Mouse (Mus musculus) heart, embryonic 14.5 days (tissue): Measurements from ENCODE around the gene Wdr95. TPM values are rescaled to one million over a fixed set of nuclear protein-coding genes. Genes with fewer than 3 reads are reported as not detected.

Source experiments
- ATAC-seq: fragments of 200-750 bp; cut with Nextera tagmentation; 2 replicates; pipeline ENCODE4 v1.8.0; 2017; ENCODE audit warnings: low read depth, moderate TSS enrichment; ENCODE audit not compliant: insufficient number of reproducible peaks, insufficient read depth, low FRiP score
- H3K27ac ChIP-seq, 2 experiments: fragments of 200-500 bp in 1 of 2; fragments of 300-500 bp in 1 of 2; sonication (generic) in 1 of 2; replicated peaks in 1 of 2; 2 replicates each; pipeline ENCODE4 v1.5.1; 2012 to 2014; ENCODE audit warnings: low read depth in 2 of 2, low read length in 2 of 2, control low read depth in 1 of 2, mild to moderate bottlenecking in 1 of 2, mixed read lengths in 1 of 2; ENCODE audit not compliant: control insufficient read depth in 1 of 2, insufficient read depth in 1 of 2
- H3K27me3 ChIP-seq: fragments of 300-500 bp; sonication (generic); 2 replicates; pipeline ENCODE4 v1.6.1; 2014; ENCODE audit warnings: mild to moderate bottlenecking, low read length, control low read depth; ENCODE audit not compliant: control insufficient read depth, insufficient read depth
- H3K36me3 ChIP-seq: fragments of 300-500 bp; sonication (generic); 2 replicates; pipeline ENCODE4 v1.6.1; 2014; ENCODE audit warnings: mild to moderate bottlenecking, control low read depth, low read length, mixed read lengths; ENCODE audit not compliant: control insufficient read depth, insufficient read depth
- H3K4me1 ChIP-seq, 2 experiments: fragments of 200-500 bp in 1 of 2; fragments of 300-500 bp in 1 of 2; sonication (generic) in 1 of 2; 2 replicates each; pipeline ENCODE4 v1.6.1; 2012 to 2014; ENCODE audit warnings: low read length in 2 of 2, control low read depth in 1 of 2, mixed read lengths in 1 of 2; ENCODE audit not compliant: control insufficient read depth in 2 of 2, insufficient read depth in 2 of 2
- H3K4me2 ChIP-seq: fragments of 300-500 bp; sonication (generic); 2 replicates; pipeline ENCODE4 v1.6.1; 2014; ENCODE audit warnings: mild to moderate bottlenecking, low read length
- H3K4me3 ChIP-seq, 2 experiments: fragments of 200-500 bp in 1 of 2; fragments of 300-500 bp in 1 of 2; sonication (generic) in 1 of 2; 2 replicates each; pipeline ENCODE4 v1.5.1; 2012 to 2014; ENCODE audit warnings: low read length in 2 of 2, mild to moderate bottlenecking in 2 of 2, control low read depth in 1 of 2, low read depth in 1 of 2, moderate library complexity in 1 of 2; ENCODE audit not compliant: control insufficient read depth in 1 of 2, insufficient read depth in 1 of 2
- H3K9ac ChIP-seq: fragments of 300-500 bp; sonication (generic); 2 replicates; pipeline ENCODE4 v1.6.1; 2014; ENCODE audit warnings: mild to moderate bottlenecking, low read length
- H3K9me3 ChIP-seq: fragments of 300-500 bp; sonication (generic); 2 replicates; pipeline ENCODE4 v1.6.1; 2016; ENCODE audit warnings: low read length, control low read depth; ENCODE audit not compliant: control insufficient read depth
- WGBS: fragments of 180-500 bp; shearing (Covaris S2); extraction: QIAGEN DNeasy Blood & Tissue Kit; methylation state at CpG from one replicate; pipeline ENCODE4 v1.1.7; 2014; 5-methylcytosine and 5-hydroxymethylcytosine counted together
- polyA plus RNA-seq: library from polyadenylated mRNA; unstranded; fragments of >200 nt; fragmentation: Nextera tagmentation; extraction: Ambion mirVana; gene quantifications from 2 replicates; pipeline ENCODE4 v1.2.1, GENCODE M21; 2014

Wdr95 gene
- polyA plus RNA-seq, 1 experiment from 2014 or later: not detected

- 78% methylated on average over 8 of the region's 8 CpGs for WGBS
These were observed 119.1 kb downstream of the Wdr95 start for GRCm38 (mm10) chr5:149647367-149648115.

GRCm38 (mm10) chr5:149648196-149648595 lies 119.7 kb downstream of the Wdr95 start:
- ATAC-seq: no peak
- Histone ChIP-seq H3K36me3 (no peaks in the 10 kb centered on the region), H3K4me2 (no peak overlapping the region), H3K9ac (no peak overlapping the region), H3K4me3 (no peak overlapping the region), H3K4me1 (peaks cover 12 to 13% of the 10 kb centered on the region in 2 experiments), H3K9me3 (no peaks in the 10 kb centered on the region), H3K27me3 (no peaks in the 10 kb centered on the region), H3K27ac (no peak overlapping the region)
- 29% methylated on average over 4 of the region's 4 CpGs for WGBS

More at GRCm38 (mm10) chr5:149647367-149648115, 119.1 kb downstream of the Wdr95 start:
- no peak overlapping the region for H3K4me3 ChIP-seq
- no peak overlapping the region for H3K27ac ChIP-seq
- peaks cover 12 to 13% of the 10 kb centered on the region in 2 experiments for H3K4me1 ChIP-seq
- no peaks in the 10 kb centered on the region for H3K9me3 ChIP-seq
- H3K36me3 ChIP-seq: no peaks in the 10 kb centered on the region
- H3K4me2 ChIP-seq: no peak overlapping the region
- H3K27me3 ChIP-seq: no peaks in the 10 kb centered on the region
- no peak for ATAC-seq
- no peak overlapping the region for H3K9ac ChIP-seq

GRCm38 (mm10) chr5:149648895-149649406 lies 120.5 kb downstream of the Wdr95 start:
- WGBS: 34% methylated on average over 6 of the region's 6 CpGs
- Histone ChIP-seq H3K27me3 (no peaks in the 10 kb centered on the region), H3K4me2 (no peak overlapping the region), H3K4me3 (no peak overlapping the region), H3K27ac (no peak overlapping the region), H3K9me3 (no peaks in the 10 kb centered on the region), H3K36me3 (no peaks in the 10 kb centered on the region), H3K9ac (no peak overlapping the region), H3K4me1 (peaks cover 12 to 13% of the 10 kb centered on the region in 2 experiments)
- no peak for ATAC-seq

GRCm38 (mm10) chr5:149649499-149650178 lies 121.2 kb downstream of the Wdr95 start:
- H3K36me3 ChIP-seq: no peaks in the 10 kb centered on the region
- ATAC-seq: no peak
- no peak overlapping the region for H3K4me2 ChIP-seq
- H3K27ac ChIP-seq: no peak overlapping the region
- no peaks in the 10 kb centered on the region for H3K27me3 ChIP-seq
- no peaks in the 10 kb centered on the region for H3K9me3 ChIP-seq
- H3K4me1 ChIP-seq: peaks cover 12 to 13% of the 10 kb centered on the region in 2 experiments
- 82% methylated on average over 14 of the region's 14 CpGs for WGBS
- no peak overlapping the region for H3K9ac ChIP-seq
- H3K4me3 ChIP-seq: no peak overlapping the region

- Histone ChIP-seq H3K27me3 (no peaks in the 10 kb centered on the region), H3K36me3 (no peaks in the 10 kb centered on the region), H3K4me1 (peaks cover 12 to 13% of the 10 kb centered on the region in 2 experiments), H3K9me3 (no peaks in the 10 kb centered on the region), H3K9ac (no peak overlapping the region), H3K27ac (no peak overlapping the region), H3K4me3 (no peak overlapping the region), H3K4me2 (no peak overlapping the region)
- WGBS: 48% methylated on average over 4 of the region's 4 CpGs
- no peak for ATAC-seq
These were observed 121.7 kb downstream of the Wdr95 start for GRCm38 (mm10) chr5:149650179-149650553.

- Histone ChIP-seq H3K9me3 (no peaks in the 10 kb centered on the region), H3K27ac (no peak overlapping the region), H3K27me3 (no peaks in the 10 kb centered on the region), H3K4me3 (no peak overlapping the region), H3K4me1 (no peaks in the 10 kb centered on the region), H3K9ac (no peak overlapping the region), H3K4me2 (no peak overlapping the region), H3K36me3 (no peaks in the 10 kb centered on the region)
- 85% methylated on average over 9 of the region's 9 CpGs for WGBS
- ATAC-seq: no peak
These were observed 127.2 kb downstream of the Wdr95 start for GRCm38 (mm10) chr5:149655636-149656035.

GRCm38 (mm10) chr5:149658022-149658421 lies 129.5 kb downstream of the Wdr95 start:
- Histone ChIP-seq H3K27me3 (no peaks in the 10 kb centered on the region), H3K4me1 (no peaks in the 10 kb centered on the region), H3K9me3 (peaks cover 4% of the 10 kb centered on the region; the same call in 1 of the 2 replicates), H3K4me3 (no peak overlapping the region), H3K9ac (no peak overlapping the region), H3K36me3 (no peaks in the 10 kb centered on the region), H3K4me2 (no peak overlapping the region), H3K27ac (no peak overlapping the region)
- 60% methylated on average over 3 of the region's 3 CpGs for WGBS
- no peak for ATAC-seq
